Mouse (Mus musculus) limb, embryonic 13.5 days (tissue): ENCODE results near the gene Akirin2. TPM values are rescaled to one million over a fixed set of nuclear protein-coding genes. Genes with fewer than 3 reads are reported as not detected.

Experiments used
- ATAC-seq: fragments of 200-750 bp; cut with Nextera tagmentation; 2 replicates; pipeline ENCODE4 v1.8.0; 2017; ENCODE audit warnings: low read depth, moderate number of reproducible peaks, moderate TSS enrichment; ENCODE audit not compliant: low FRiP score
- H3K27ac ChIP-seq: fragments of 300-500 bp; sonication (generic); 2 replicates; pipeline ENCODE4 v1.5.1; 2015; ENCODE audit warnings: inconsistent platforms, mild to moderate bottlenecking, moderate library complexity
- H3K27me3 ChIP-seq: fragments of 300-500 bp; sonication (generic); 2 replicates; pipeline ENCODE4 v1.6.1; 2015; ENCODE audit warnings: mild to moderate bottlenecking, inconsistent platforms
- H3K36me3 ChIP-seq: fragments of 300-500 bp; sonication (generic); 2 replicates; pipeline ENCODE4 v1.6.1; 2015; ENCODE audit warnings: inconsistent platforms, mild to moderate bottlenecking, moderate library complexity
- H3K4me1 ChIP-seq: fragments of 300-500 bp; sonication (generic); 2 replicates; pipeline ENCODE4 v1.6.1; 2015; ENCODE audit warnings: inconsistent platforms
- H3K4me2 ChIP-seq: fragments of 300-500 bp; sonication (generic); replicated peaks from 2 replicates; pipeline ENCODE4 v1.6.1; 2015; ENCODE audit warnings: inconsistent platforms, mild to moderate bottlenecking, moderate library complexity
- H3K4me3 ChIP-seq: fragments of 300-500 bp; sonication (generic); 2 replicates; pipeline ENCODE4 v1.5.1; 2015; ENCODE audit warnings: moderate library complexity, mild to moderate bottlenecking, inconsistent platforms
- H3K9ac ChIP-seq: fragments of 300-500 bp; sonication (generic); 2 replicates; pipeline ENCODE4 v1.6.1; 2015; ENCODE audit warnings: mild to moderate bottlenecking, inconsistent platforms
- H3K9me3 ChIP-seq: fragments of 300-500 bp; sonication (generic); 2 replicates; pipeline ENCODE4 v1.6.1; 2016; ENCODE audit warnings: inconsistent platforms
- WGBS: fragments of 180-500 bp; shearing (Covaris S2); methylation state at CpG from one replicate; pipeline ENCODE4 v1.1.7; 2015; 5-methylcytosine and 5-hydroxymethylcytosine counted together
- polyA plus RNA-seq: library from polyadenylated mRNA; unstranded; fragments of >200 nt; fragmentation: Nextera tagmentation; extraction: Ambion mirVana; gene quantifications from 2 replicates; pipeline ENCODE4 v1.2.1, GENCODE M21; 2015

Akirin2 gene
- polyA plus RNA-seq, 1 experiment from 2014 or later, result 53.8 TPM

DNA sequence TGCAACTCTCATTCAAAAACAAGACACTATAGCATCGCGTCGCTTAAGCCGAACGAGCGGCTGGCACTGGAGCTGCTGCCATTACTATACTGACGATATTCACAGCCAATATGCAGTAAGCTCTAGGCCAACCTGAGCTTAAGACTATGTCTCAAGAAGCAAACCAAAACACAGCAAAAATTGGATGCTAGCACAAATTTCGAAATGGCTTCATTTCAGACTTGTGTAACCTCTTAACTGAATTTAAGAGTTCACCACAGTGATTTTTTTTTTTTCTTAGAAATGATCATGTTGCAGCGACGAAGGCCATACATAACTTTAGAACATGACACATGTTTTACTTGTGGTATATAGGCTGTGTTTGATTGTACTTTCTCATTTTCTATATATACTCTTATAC, 55.9 kb downstream of the Akirin2 start:
- Histone ChIP-seq H3K9me3 (no peaks in the 10 kb centered on the region), H3K4me2 (no peak overlapping the region), H3K4me3 (no peak overlapping the region), H3K4me1 (no peaks in the 10 kb centered on the region), H3K27me3 (no peaks in the 10 kb centered on the region), H3K27ac (no peak overlapping the region), H3K36me3 (peaks cover 50% of the 10 kb centered on the region), H3K9ac (no peak overlapping the region)
- 97% methylated on average over 10 of the region's 10 CpGs for WGBS
- no peak for ATAC-seq

DNA sequence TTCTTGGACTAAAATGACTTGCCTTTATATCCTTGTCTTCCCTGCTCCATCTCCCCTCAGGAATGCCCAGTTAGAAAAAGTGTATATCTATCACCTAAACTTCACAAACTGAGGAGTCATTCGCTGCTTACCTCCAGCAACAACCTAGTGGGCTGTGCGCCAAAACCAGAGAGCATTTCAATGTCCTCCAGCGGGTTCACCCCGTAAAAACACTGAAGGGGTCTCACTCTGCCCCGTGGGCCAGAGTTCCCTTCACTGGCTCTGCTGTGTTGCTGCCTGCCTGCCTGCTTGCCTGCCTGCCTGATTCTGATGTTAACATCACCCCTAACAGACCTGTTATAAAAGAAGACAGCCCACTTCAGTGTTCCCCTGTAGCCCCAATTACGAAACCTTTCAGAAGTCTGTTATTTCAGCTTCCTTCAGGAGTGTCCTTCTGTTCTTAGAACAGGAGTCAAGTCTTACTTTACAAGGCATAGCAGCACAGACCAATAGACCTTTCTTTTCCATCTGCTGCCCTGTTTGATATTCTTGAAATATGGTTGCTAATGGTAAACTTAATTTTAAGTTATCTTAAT, 62.9 kb downstream of the Akirin2 start:
- WGBS, result 45% methylated on average over 6 of the region's 6 CpGs
- Histone ChIP-seq H3K36me3 (peaks cover 9% of the 10 kb centered on the region), H3K9ac (peak overlapping the region; percentile 86), H3K4me1 (peaks cover 21% of the 10 kb centered on the region), H3K4me3 (peak overlapping the region; percentile 85), H3K27ac (0 out of 2 replicates have a peak overlapping the region, but pooled peaks have one; percentile 33), H3K9me3 (no peaks in the 10 kb centered on the region), H3K27me3 (no peaks in the 10 kb centered on the region), H3K4me2 (peak overlapping the region; percentile 92)
- no peak for ATAC-seq

DNA sequence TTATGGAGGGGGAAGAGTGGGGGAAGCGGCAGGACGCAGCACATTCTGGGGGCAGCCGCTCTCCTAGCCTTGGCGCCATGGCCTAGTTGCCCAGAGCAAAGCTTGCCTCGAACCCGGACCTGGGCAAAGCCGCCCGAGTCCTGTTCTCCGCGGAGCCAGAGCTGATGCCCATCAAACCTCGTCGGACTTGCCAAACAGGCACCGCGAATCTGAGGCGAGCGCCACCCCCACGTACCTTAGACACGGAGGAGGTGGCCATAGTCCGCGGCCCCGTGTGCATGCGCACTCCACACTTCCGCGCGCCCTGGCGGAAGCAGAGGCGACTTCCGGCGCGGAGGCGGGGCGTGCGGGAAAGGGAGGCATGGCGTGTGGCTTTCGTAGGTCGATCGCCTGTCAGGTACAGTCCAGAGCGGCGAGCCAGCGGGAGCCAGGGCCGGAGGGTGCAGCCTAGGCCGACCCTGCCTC, 63.9 kb downstream of the Akirin2 start, which contains the start of the genes Orc3 and Rars2:
Orc3 (minus strand) TSS at position 315 of the 465 bp plus-strand sequence.
Rars2 (plus strand) TSS at position 328 of the 465 bp plus-strand sequence.
- Histone ChIP-seq H3K27me3 (no peaks in the 10 kb centered on the region), H3K9ac (peak within 1 kb of the TSS; percentile 86), H3K4me2 (peak within 1 kb of the TSS; percentile 92), H3K4me3 (peak within 1 kb of the TSS; percentile 85), H3K36me3 (peaks cover 5% of the 10 kb centered on the region), H3K27ac (peak within 1 kb of the TSS; percentile 89), H3K9me3 (no peaks in the 10 kb centered on the region), H3K4me1 (peaks cover 21% of the 10 kb centered on the region)
- under 1% methylated on average over 42 of the region's 42 CpGs for WGBS
- peak; percentile 98 for ATAC-seq

DNA sequence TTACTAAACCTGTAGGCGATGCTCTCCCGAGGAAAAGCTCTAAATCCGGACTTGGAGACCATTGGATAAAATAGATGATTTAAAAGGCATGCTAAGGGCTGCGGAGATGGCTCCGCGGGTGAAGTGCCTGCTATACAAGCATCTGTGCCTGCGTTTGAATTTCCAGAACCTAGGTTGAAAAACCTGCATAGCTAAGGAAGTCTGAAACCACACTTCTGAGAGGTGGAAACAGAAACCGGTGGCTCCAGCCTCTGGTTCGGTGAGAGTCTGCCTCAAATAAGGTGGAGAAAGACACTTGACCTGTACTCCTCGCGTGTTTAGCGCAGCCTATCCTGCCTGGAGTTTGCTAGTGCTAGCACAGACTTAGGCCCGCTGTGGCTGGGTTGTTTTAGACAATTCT, 64.6 kb downstream of the Akirin2 start:
- ATAC-seq, result peak; percentile 6; the same call in 1 of the 2 replicates
- no peaks in the 10 kb centered on the region for H3K9me3 ChIP-seq
- H3K9ac ChIP-seq, result peak overlapping the region; percentile 86
- H3K27me3 ChIP-seq, result no peaks in the 10 kb centered on the region
- WGBS, result 2% methylated on average over 13 of the region's 13 CpGs
- peak overlapping the region; percentile 85 for H3K4me3 ChIP-seq
- peak overlapping the region; percentile 92 for H3K4me2 ChIP-seq
- peaks cover 21% of the 10 kb centered on the region for H3K4me1 ChIP-seq
- no peak overlapping the region for H3K27ac ChIP-seq
- H3K36me3 ChIP-seq, result peaks cover 6% of the 10 kb centered on the region

DNA sequence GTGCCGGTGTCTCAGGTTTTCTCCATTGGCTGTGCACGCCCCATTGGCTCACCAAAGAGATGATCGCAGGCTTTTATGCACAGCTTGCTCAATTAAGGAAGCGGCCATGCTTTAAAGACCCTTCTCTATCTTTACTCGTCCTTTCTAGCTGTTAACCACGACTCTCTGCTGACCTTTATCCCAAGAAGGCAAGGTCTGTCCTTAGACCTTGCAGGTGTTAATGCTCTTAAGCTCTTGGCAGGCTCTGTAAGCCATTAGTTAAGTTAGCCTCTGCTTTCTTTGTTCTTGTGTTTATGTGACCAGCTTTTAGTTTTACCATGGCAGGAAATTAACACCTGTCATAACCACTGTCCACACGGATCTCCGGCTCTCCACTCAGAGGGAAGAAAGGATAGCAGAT, 65.4 kb downstream of the Akirin2 start:
- ATAC-seq, result no peak
- Histone ChIP-seq H3K9ac (peak overlapping the region; percentile 86; the same call in 1 of the 2 replicates), H3K4me2 (peak overlapping the region; percentile 92), H3K27ac (no peak overlapping the region), H3K4me1 (peaks cover 21% of the 10 kb centered on the region), H3K9me3 (no peaks in the 10 kb centered on the region), H3K36me3 (peaks cover 6% of the 10 kb centered on the region), H3K4me3 (peak overlapping the region; percentile 85), H3K27me3 (no peaks in the 10 kb centered on the region)
- 74% methylated on average over 8 of the region's 8 CpGs for WGBS

Other genes starting within 250 kb of the Akirin2 start
- 97.2 and 98.4 TPM in 2 replicates for gene Orc3, start 64.0 kb downstream of the Akirin2 start, polyA plus RNA-seq
- gene Rars2, start 64.0 kb downstream of the Akirin2 start, polyA plus RNA-seq, result 66.0 and 67.5 TPM in 2 replicates
- gene Slc35a1, start 136.5 kb downstream of the Akirin2 start, polyA plus RNA-seq, result 58.0 and 58.5 TPM in 2 replicates
- 0.32 TPM in 1 of 2 replicates, not detected in the other for gene Cfap206, start 179.3 kb downstream of the Akirin2 start, polyA plus RNA-seq
- gene Gm136, start 205.3 kb downstream of the Akirin2 start, polyA plus RNA-seq, result not detected in 2 replicates
- 43.6 and 49.9 TPM in 2 replicates for gene Smim8, start 227.5 kb downstream of the Akirin2 start, polyA plus RNA-seq